Mouse (Mus musculus): ENCODE data around the gene Sik3. TPM values are rescaled to one million over a fixed set of nuclear protein-coding genes. Genes with fewer than 3 reads are reported as not detected.
"Not testable (repeated sequence)": the region's sequence is repeated elsewhere in the genome, so short reads cannot be mapped to it uniquely, and the experiment has no call there.

The Sik3 gene
- polyA plus RNA-seq, 1 experiment from 2014 or later: 10.6 TPM

- H3K4me3 ChIP-seq (ENCODE audit: low read depth, low read length): no peak overlapping the region
- H3K9me3 ChIP-seq (ENCODE audit: control insufficient read depth, low read length): no peaks in the 10 kb centered on the region
- no peak overlapping the region for H3K4me2 ChIP-seq (ENCODE audit: low read depth, severe bottlenecking)
- DNase-seq (ENCODE audit: low spot score) (no peak), ATAC-seq (ENCODE audit: insufficient number of reproducible peaks, low FRiP score, low TSS enrichment, low read depth) (no peak)
- H3K9ac ChIP-seq (ENCODE audit: low read length): no peak overlapping the region
- no peaks in the 10 kb centered on the region for H3K36me3 ChIP-seq (ENCODE audit: control insufficient read depth, insufficient read depth, low read length)
- H3K27ac ChIP-seq (replicated peaks; ENCODE audit: low read depth, low read length): no peak overlapping the region
- WGBS: 82% methylated on average over 2 of the region's 2 CpGs
- peaks cover 9% of the 10 kb centered on the region for H3K4me1 ChIP-seq (ENCODE audit: control insufficient read depth, insufficient read depth, low read length)
- no peaks in the 10 kb centered on the region for H3K27me3 ChIP-seq (ENCODE audit: control insufficient read depth, insufficient read depth, low read length)
Observed at GRCm38 (mm10) chr9:46154469-46154868, 141.8 kb downstream of the Sik3 start.

GRCm38 (mm10) chr9:46155026-46155425, 142.4 kb downstream of the Sik3 start:
- WGBS: 85% methylated on average over 4 of the region's 4 CpGs
- H3K4me1 ChIP-seq (ENCODE audit: control insufficient read depth, insufficient read depth, low read length): peaks cover 9% of the 10 kb centered on the region
- H3K27me3 ChIP-seq (ENCODE audit: control insufficient read depth, insufficient read depth, low read length): no peaks in the 10 kb centered on the region
- ATAC-seq (ENCODE audit: insufficient number of reproducible peaks, low FRiP score, low TSS enrichment, low read depth) (no peak), DNase-seq (ENCODE audit: low spot score) (no peak)
- H3K9ac ChIP-seq (ENCODE audit: low read length): no peak overlapping the region
- no peak overlapping the region for H3K4me3 ChIP-seq (ENCODE audit: low read depth, low read length)
- H3K27ac ChIP-seq (replicated peaks; ENCODE audit: low read depth, low read length): no peak overlapping the region
- H3K9me3 ChIP-seq (ENCODE audit: control insufficient read depth, low read length): no peaks in the 10 kb centered on the region
- no peak overlapping the region for H3K4me2 ChIP-seq (ENCODE audit: low read depth, severe bottlenecking)
- no peaks in the 10 kb centered on the region for H3K36me3 ChIP-seq (ENCODE audit: control insufficient read depth, insufficient read depth, low read length)

- not testable (repeated sequence) for H3K4me1 ChIP-seq (ENCODE audit: control insufficient read depth, insufficient read depth, low read length); H3K9ac ChIP-seq (ENCODE audit: low read length); H3K4me2 ChIP-seq (ENCODE audit: low read depth, severe bottlenecking); ATAC-seq (ENCODE audit: insufficient number of reproducible peaks, low FRiP score, low TSS enrichment, low read depth); H3K36me3 ChIP-seq (ENCODE audit: control insufficient read depth, insufficient read depth, low read length); DNase-seq (ENCODE audit: low spot score); H3K27me3 ChIP-seq (ENCODE audit: control insufficient read depth, insufficient read depth, low read length); H3K4me3 ChIP-seq (ENCODE audit: low read depth, low read length); H3K9me3 ChIP-seq (ENCODE audit: control insufficient read depth, low read length); H3K27ac ChIP-seq (replicated peaks; ENCODE audit: low read depth, low read length)
- WGBS: 94% methylated on average over 8 of the region's 8 CpGs
Observed at GRCm38 (mm10) chr9:46155818-46156217, 143.2 kb downstream of the Sik3 start.

GRCm38 (mm10) chr9:46156711-46157110, 144.1 kb downstream of the Sik3 start:
- 88% methylated on average over 4 of the region's 4 CpGs for WGBS
- Histone ChIP-seq H3K27me3 (ENCODE audit: control insufficient read depth, insufficient read depth, low read length) (no peaks in the 10 kb centered on the region), H3K4me2 (ENCODE audit: low read depth, severe bottlenecking) (no peak overlapping the region), H3K9ac (ENCODE audit: low read length) (no peak overlapping the region), H3K4me3 (ENCODE audit: low read depth, low read length) (no peak overlapping the region), H3K9me3 (ENCODE audit: control insufficient read depth, low read length) (no peaks in the 10 kb centered on the region), H3K36me3 (ENCODE audit: control insufficient read depth, insufficient read depth, low read length) (no peaks in the 10 kb centered on the region), H3K27ac (replicated peaks; ENCODE audit: low read depth, low read length) (no peak overlapping the region), H3K4me1 (ENCODE audit: control insufficient read depth, insufficient read depth, low read length) (peaks cover under 1% of the 10 kb centered on the region)
- DNase-seq (ENCODE audit: low spot score): no peak
- no peak for ATAC-seq (ENCODE audit: insufficient number of reproducible peaks, low FRiP score, low TSS enrichment, low read depth)

GRCm38 (mm10) chr9:46158273-46158813, 145.7 kb downstream of the Sik3 start:
- Histone ChIP-seq H3K4me1 (ENCODE audit: control insufficient read depth, insufficient read depth, low read length) (no peaks in the 10 kb centered on the region), H3K4me3 (ENCODE audit: low read depth, low read length) (no peak overlapping the region), H3K9ac (ENCODE audit: low read length) (no peak overlapping the region), H3K36me3 (ENCODE audit: control insufficient read depth, insufficient read depth, low read length) (no peaks in the 10 kb centered on the region), H3K4me2 (ENCODE audit: low read depth, severe bottlenecking) (no peak overlapping the region), H3K27me3 (ENCODE audit: control insufficient read depth, insufficient read depth, low read length) (no peaks in the 10 kb centered on the region), H3K27ac (replicated peaks; ENCODE audit: low read depth, low read length) (no peak overlapping the region), H3K9me3 (ENCODE audit: control insufficient read depth, low read length) (no peaks in the 10 kb centered on the region)
- DNase-seq (ENCODE audit: low spot score) (no peak), ATAC-seq (ENCODE audit: insufficient number of reproducible peaks, low FRiP score, low TSS enrichment, low read depth) (no peak)
- 93% methylated on average over 4 of the region's 4 CpGs for WGBS

GRCm38 (mm10) chr9:46163430-46163829, 150.8 kb downstream of the Sik3 start:
- Histone ChIP-seq H3K9me3 (ENCODE audit: control insufficient read depth, low read length) (no peaks in the 10 kb centered on the region), H3K9ac (ENCODE audit: low read length) (no peak overlapping the region), H3K27me3 (ENCODE audit: control insufficient read depth, insufficient read depth, low read length) (no peaks in the 10 kb centered on the region), H3K4me3 (ENCODE audit: low read depth, low read length) (no peak overlapping the region), H3K36me3 (ENCODE audit: control insufficient read depth, insufficient read depth, low read length) (no peaks in the 10 kb centered on the region), H3K4me1 (ENCODE audit: control insufficient read depth, insufficient read depth, low read length) (no peaks in the 10 kb centered on the region), H3K4me2 (ENCODE audit: low read depth, severe bottlenecking) (no peak overlapping the region), H3K27ac (replicated peaks; ENCODE audit: low read depth, low read length) (no peak overlapping the region)
- ATAC-seq (ENCODE audit: insufficient number of reproducible peaks, low FRiP score, low TSS enrichment, low read depth) (no peak), DNase-seq (ENCODE audit: low spot score) (no peak)
- 90% methylated on average over 8 of the region's 8 CpGs for WGBS

- H3K9ac ChIP-seq (ENCODE audit: low read length): no peak overlapping the region
- no peak overlapping the region for H3K27ac ChIP-seq (replicated peaks; ENCODE audit: low read depth, low read length)
- no peak overlapping the region for H3K4me3 ChIP-seq (ENCODE audit: low read depth, low read length)
- WGBS: 76% methylated on average over 4 of the region's 4 CpGs
- no peak for DNase-seq (ENCODE audit: low spot score)
- H3K4me2 ChIP-seq (ENCODE audit: low read depth, severe bottlenecking): no peak overlapping the region
- no peaks in the 10 kb centered on the region for H3K4me1 ChIP-seq (ENCODE audit: control insufficient read depth, insufficient read depth, low read length)
- no peaks in the 10 kb centered on the region for H3K27me3 ChIP-seq (ENCODE audit: control insufficient read depth, insufficient read depth, low read length)
- no peak for ATAC-seq (ENCODE audit: insufficient number of reproducible peaks, low FRiP score, low TSS enrichment, low read depth)
- no peaks in the 10 kb centered on the region for H3K9me3 ChIP-seq (ENCODE audit: control insufficient read depth, low read length)
- no peaks in the 10 kb centered on the region for H3K36me3 ChIP-seq (ENCODE audit: control insufficient read depth, insufficient read depth, low read length)
Observed at GRCm38 (mm10) chr9:46168802-46169201, 156.2 kb downstream of the Sik3 start.

GRCm38 (mm10) chr9:46172251-46172650, 159.6 kb downstream of the Sik3 start:
- no peak overlapping the region for H3K4me3 ChIP-seq (ENCODE audit: low read depth, low read length)
- no peak overlapping the region for H3K9ac ChIP-seq (ENCODE audit: low read length)
- H3K4me1 ChIP-seq (ENCODE audit: control insufficient read depth, insufficient read depth, low read length): 0 out of 2 replicates have a peak, but pooled peaks cover 3% of the 10 kb centered on the region
- H3K36me3 ChIP-seq (ENCODE audit: control insufficient read depth, insufficient read depth, low read length): no peaks in the 10 kb centered on the region
- H3K27me3 ChIP-seq (ENCODE audit: control insufficient read depth, insufficient read depth, low read length): no peaks in the 10 kb centered on the region
- DNase-seq (ENCODE audit: low spot score): no peak
- 89% methylated on average over 2 of the region's 2 CpGs for WGBS
- no peak for ATAC-seq (ENCODE audit: insufficient number of reproducible peaks, low FRiP score, low TSS enrichment, low read depth)
- H3K4me2 ChIP-seq (ENCODE audit: low read depth, severe bottlenecking): no peak overlapping the region
- H3K9me3 ChIP-seq (ENCODE audit: control insufficient read depth, low read length): no peaks in the 10 kb centered on the region
- no peak overlapping the region for H3K27ac ChIP-seq (replicated peaks; ENCODE audit: low read depth, low read length)

GRCm38 (mm10) chr9:46172953-46173352, 160.3 kb downstream of the Sik3 start:
- H3K9me3 ChIP-seq (ENCODE audit: control insufficient read depth, low read length): no peaks in the 10 kb centered on the region
- no peak overlapping the region for H3K4me3 ChIP-seq (ENCODE audit: low read depth, low read length)
- H3K4me1 ChIP-seq (ENCODE audit: control insufficient read depth, insufficient read depth, low read length): 0 out of 2 replicates have a peak, but pooled peaks cover 3% of the 10 kb centered on the region
- H3K4me2 ChIP-seq (ENCODE audit: low read depth, severe bottlenecking): no peak overlapping the region
- H3K27me3 ChIP-seq (ENCODE audit: control insufficient read depth, insufficient read depth, low read length): no peaks in the 10 kb centered on the region
- H3K36me3 ChIP-seq (ENCODE audit: control insufficient read depth, insufficient read depth, low read length): no peaks in the 10 kb centered on the region
- H3K9ac ChIP-seq (ENCODE audit: low read length): no peak overlapping the region
- DNase-seq (ENCODE audit: low spot score) (no peak), ATAC-seq (ENCODE audit: insufficient number of reproducible peaks, low FRiP score, low TSS enrichment, low read depth) (no peak)
- WGBS: 53% methylated on average over 2 of the region's 2 CpGs
- H3K27ac ChIP-seq (replicated peaks; ENCODE audit: low read depth, low read length): no peak overlapping the region

Data from limb, embryonic 11.5 days (tissue).